Mouse (Mus musculus): ENCODE results near the gene Slpi.

Slpi gene

DNA sequence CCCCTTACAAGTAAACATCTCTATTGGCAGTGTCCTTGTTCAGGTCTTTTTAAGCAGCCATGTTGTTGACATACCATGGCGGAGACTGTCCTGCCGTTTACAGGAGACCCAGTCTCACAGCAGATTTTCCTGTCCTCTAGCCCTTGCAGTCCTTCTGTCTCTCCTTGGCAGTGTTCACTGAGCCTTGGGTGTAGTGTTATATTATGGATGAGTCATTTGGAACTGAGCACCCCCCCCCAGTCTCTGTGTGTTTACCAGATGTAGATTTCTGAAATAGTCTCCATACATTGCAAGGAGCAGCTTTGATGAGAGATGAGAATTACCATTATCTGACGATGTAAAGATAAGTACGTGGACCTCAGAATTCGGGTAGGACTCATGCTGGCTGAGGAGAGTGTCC lies 76.3 kb downstream of the Slpi start:
- in situ Hi-C loops (cut with MboI, MseI): no loop called here

Measured in T-helper 17 cell (primary cell).